Mouse (Mus musculus): ENCODE measurements at regions not wholly inside any gene's neighbourhood (a gene's known extent, or its start where the extent isn't known, plus 50 kb on each side); places are given as distances from the start of the nearest gene placed in this dataset.

DNA sequence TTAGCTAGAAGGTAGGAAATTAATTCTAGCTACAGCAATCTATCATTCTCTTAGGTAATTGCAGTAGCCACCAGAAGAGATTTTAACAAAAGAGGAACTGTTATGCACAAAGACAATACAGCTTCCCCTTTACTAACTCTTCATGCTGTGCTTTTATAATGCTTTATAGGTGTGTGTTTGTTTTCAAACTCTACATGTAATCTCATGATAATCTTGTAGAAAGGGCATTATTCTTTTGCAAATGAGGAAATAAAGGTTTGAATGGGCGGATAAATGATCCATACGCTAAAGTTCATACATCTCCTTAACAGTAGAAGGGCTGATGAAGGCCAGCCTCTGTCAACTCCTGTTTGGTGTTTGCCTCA lies 273.8 kb upstream of the Pfkp start:
- no peak for TF ChIP-seq CTCF (IDR thresholded peaks at IDR 0.05 in 2 of 3, conservative IDR thresholded peaks at IDR 0.05 in 1 of 3; ENCODE audit: control insufficient read depth in 1 of 3, insufficient read depth in 1 of 3, low read depth in 2 of 3, low read length in 3 of 3, poor library complexity in 1 of 3, severe bottlenecking in 1 of 3)
- TF ChIP-seq POLR2A (IDR thresholded peaks at IDR 0.05; ENCODE audit: control insufficient read depth in 1 of 2, insufficient read depth in 1 of 2, low read depth in 1 of 2, low read length in 2 of 2, poor library complexity in 1 of 2): no peak
